Mouse (Mus musculus): Measurements from ENCODE around the gene Dusp15.

GRCm38 (mm10) chr2:152917671-152918070 is 33.8 kb downstream of the Dusp15 start:
- no peak for TF ChIP-seq POLR2A (IDR thresholded peaks at IDR 0.05; ENCODE audit: borderline replicate concordance, control insufficient read depth, low read depth, low read length)
- TF ChIP-seq CTCF (IDR thresholded peaks at IDR 0.05; ENCODE audit: control insufficient read depth, insufficient read depth, low read length), result no peak

Measured in bone marrow, adult 2 months (tissue).